Mouse (Mus musculus) midbrain, postnatal 0 days (tissue): ENCODE results near the gene Fbxw4. TPM values are rescaled to one million over a fixed set of nuclear protein-coding genes. Genes with fewer than 3 reads are reported as not detected.
A peak's percentile ranks its signal among the peaks of the same experiment; 100 is the strongest.

Source experiments
- ATAC-seq: fragments of 200-750 bp; cut with Nextera tagmentation; 2 replicates; pipeline ENCODE4 v1.8.0; 2017; ENCODE audit warnings: moderate number of reproducible peaks, mild to moderate bottlenecking, moderate TSS enrichment, moderate library complexity; ENCODE audit not compliant: low FRiP score
- DNase-seq: peaks from one replicate; pipeline ENCODE4 v3.0.0-alpha.2; 2015; ENCODE audit warnings: low spot score
- H3K27ac ChIP-seq: fragments of 300-500 bp; sonication (generic); 2 replicates; pipeline ENCODE4 v1.5.1; 2014; ENCODE audit warnings: low read depth, mild to moderate bottlenecking, low read length, mixed read lengths
- H3K27me3 ChIP-seq: fragments of 300-500 bp; sonication (generic); 2 replicates; pipeline ENCODE4 v1.6.1; 2014; ENCODE audit warnings: low read length, control low read depth, mixed read lengths; ENCODE audit not compliant: insufficient read depth
- H3K36me3 ChIP-seq: fragments of 300-500 bp; sonication (generic); 2 replicates; pipeline ENCODE4 v1.6.1; 2014; ENCODE audit warnings: low read length, control low read depth, mixed read lengths; ENCODE audit not compliant: insufficient read depth
- H3K4me1 ChIP-seq: fragments of 300-500 bp; sonication (generic); 2 replicates; pipeline ENCODE4 v1.6.1; 2014; ENCODE audit warnings: mild to moderate bottlenecking, control low read depth, antibody characterized with exemption, low read length, mixed read lengths; ENCODE audit not compliant: insufficient read depth
- H3K4me2 ChIP-seq: fragments of 300-500 bp; sonication (generic); 2 replicates; pipeline ENCODE4 v1.6.1; 2014; ENCODE audit warnings: low read depth, mild to moderate bottlenecking, low read length, mixed read lengths; ENCODE audit not compliant: poor library complexity, severe bottlenecking
- H3K4me3 ChIP-seq: fragments of 300-500 bp; sonication (generic); 2 replicates; pipeline ENCODE4 v1.5.1; 2014; ENCODE audit warnings: low read depth, mild to moderate bottlenecking, low read length, moderate library complexity
- H3K9ac ChIP-seq: fragments of 300-500 bp; sonication (generic); replicated peaks from 2 replicates; pipeline ENCODE4 v1.6.1; 2014; ENCODE audit warnings: mild to moderate bottlenecking, low read length, moderate library complexity, mixed read lengths; ENCODE audit not compliant: poor library complexity, severe bottlenecking
- H3K9me3 ChIP-seq: fragments of 300-500 bp; sonication (generic); 2 replicates; pipeline ENCODE4 v1.6.1; 2016; ENCODE audit warnings: low read length, control low read depth
- CTCF ChIP-seq: IDR thresholded peaks from 2 replicates; pipeline ENCODE4 v1.5.1; 2016; ENCODE audit warnings: antibody characterized with exemption, mild to moderate bottlenecking
- WGBS: fragments of 180-500 bp; shearing (Covaris S2); extraction: QIAGEN DNeasy Blood & Tissue Kit; methylation state at CpG from one replicate; pipeline ENCODE4 v1.1.7; 2014; 5-methylcytosine and 5-hydroxymethylcytosine counted together
- polyA plus RNA-seq: library from polyadenylated mRNA; unstranded; fragments of >200 nt; fragmentation: Nextera tagmentation; extraction: Ambion mirVana; gene quantifications from 2 replicates; pipeline ENCODE4 v1.2.1, GENCODE M21; 2015
- total RNA-seq: library from RNA; depleted of rRNA; stranded (reverse); fragments of >200 nt; gene quantifications from 2 replicates; pipeline ENCODE4 v1.2.3, GENCODE M21; 2014

Gene Fbxw4
- total and polyA plus RNA-seq, 2 experiments from 2014 or later, result 5.6 to 41.8 TPM

GRCm38 (mm10) chr19:45691001-45691535 is 31.0 kb upstream of the Fbxw4 start:
- no peak for TF ChIP-seq CTCF
- H3K27me3 ChIP-seq, result peaks cover 9% of the 10 kb centered on the region
- no peak for DNase-seq
- H3K9me3 ChIP-seq, result no peaks in the 10 kb centered on the region
- no peaks in the 10 kb centered on the region for H3K36me3 ChIP-seq
- no peak overlapping the region for H3K9ac ChIP-seq
- WGBS, result 53% methylated on average over 8 of the region's 8 CpGs
- ATAC-seq, result no peak
- H3K27ac ChIP-seq, result no peak overlapping the region
- no peak overlapping the region for H3K4me2 ChIP-seq
- no peaks in the 10 kb centered on the region for H3K4me1 ChIP-seq
- no peak overlapping the region for H3K4me3 ChIP-seq

GRCm38 (mm10) chr19:45687001-45687400 is 26.9 kb upstream of the Fbxw4 start:
- no peak for ATAC-seq
- Histone ChIP-seq H3K4me2 (no peak overlapping the region), H3K9me3 (no peaks in the 10 kb centered on the region), H3K36me3 (no peaks in the 10 kb centered on the region), H3K9ac (no peak overlapping the region), H3K27ac (no peak overlapping the region), H3K4me3 (no peak overlapping the region), H3K4me1 (no peaks in the 10 kb centered on the region), H3K27me3 (no peaks in the 10 kb centered on the region)
- 71% methylated on average over 4 of the region's 4 CpGs for WGBS
- TF ChIP-seq CTCF, result no peak
- DNase-seq, result no peak

GRCm38 (mm10) chr19:45683676-45684075 is 23.6 kb upstream of the Fbxw4 start:
- ATAC-seq, result no peak
- H3K4me3 ChIP-seq, result no peak overlapping the region
- TF ChIP-seq CTCF, result no peak
- no peak for DNase-seq
- H3K4me2 ChIP-seq, result no peak overlapping the region
- no peaks in the 10 kb centered on the region for H3K9me3 ChIP-seq
- H3K4me1 ChIP-seq, result no peaks in the 10 kb centered on the region
- no peak overlapping the region for H3K27ac ChIP-seq
- WGBS, result 80% methylated on average over 10 of the region's 10 CpGs
- no peaks in the 10 kb centered on the region for H3K36me3 ChIP-seq
- H3K27me3 ChIP-seq, result no peaks in the 10 kb centered on the region; the same call in 1 of the 2 replicates
- no peak overlapping the region for H3K9ac ChIP-seq

- no peak overlapping the region for H3K27ac ChIP-seq
- no peaks in the 10 kb centered on the region for H3K36me3 ChIP-seq
- H3K27me3 ChIP-seq, result peaks cover 6% of the 10 kb centered on the region
- H3K9ac ChIP-seq, result no peak overlapping the region
- H3K4me1 ChIP-seq, result no peaks in the 10 kb centered on the region
- WGBS, result 63% methylated on average over 3 of the region's 3 CpGs
- no peak for TF ChIP-seq CTCF
- no peak overlapping the region for H3K4me2 ChIP-seq
- no peak for DNase-seq
- H3K4me3 ChIP-seq, result no peak overlapping the region
- H3K9me3 ChIP-seq, result no peaks in the 10 kb centered on the region
- no peak for ATAC-seq
Measured at GRCm38 (mm10) chr19:45680495-45681130, 20.5 kb upstream of the Fbxw4 start.

- TF ChIP-seq CTCF, result no peak
- H3K27ac ChIP-seq, result no peak overlapping the region
- ATAC-seq (no peak), DNase-seq (no peak)
- peaks cover 16% of the 10 kb centered on the region for H3K27me3 ChIP-seq
- H3K9me3 ChIP-seq, result no peaks in the 10 kb centered on the region
- H3K4me3 ChIP-seq, result no peak overlapping the region
- H3K9ac ChIP-seq, result no peak overlapping the region
- H3K4me2 ChIP-seq, result peak overlapping the region; percentile 43; the same call in 1 of the 2 replicates
- H3K4me1 ChIP-seq, result no peaks in the 10 kb centered on the region
- 7% methylated on average over 16 of the region's 16 CpGs for WGBS
- no peaks in the 10 kb centered on the region for H3K36me3 ChIP-seq
Measured at GRCm38 (mm10) chr19:45676723-45677269, 16.7 kb upstream of the Fbxw4 start.
